Mouse (Mus musculus): ENCODE measurements around the gene Pga5.

DNA sequence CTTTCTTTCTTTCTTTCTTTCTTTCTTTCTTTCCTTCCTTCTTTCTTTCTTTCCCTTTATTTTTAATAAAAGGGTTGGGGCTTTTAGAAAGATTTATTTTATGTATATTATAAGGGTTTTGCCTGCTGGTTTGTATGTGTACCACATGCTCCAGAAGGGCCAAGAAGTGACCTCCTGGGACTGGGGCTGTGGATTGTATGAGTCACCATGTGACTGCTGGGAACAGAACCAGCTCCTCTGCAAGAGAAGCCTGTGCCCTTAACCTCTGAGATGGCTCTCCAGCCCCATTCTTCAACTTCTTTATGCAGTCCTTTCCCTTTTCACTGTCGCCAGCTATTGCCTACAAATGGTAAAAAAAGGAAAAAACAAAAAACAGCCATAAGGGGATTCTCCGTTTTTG, 32.3 kb downstream of the Pga5 start:
- TF ChIP-seq CTCF (IDR thresholded peaks at IDR 0.05; ENCODE audit: borderline replicate concordance, extremely low read depth, insufficient read depth, insufficient read length) (no peak), POLR2A (IDR thresholded peaks at IDR 0.05; ENCODE audit: borderline replicate concordance, extremely low read depth, insufficient read depth, insufficient read length, poor library complexity, severe bottlenecking) (no peak)

Data from brain, embryonic 14.5 days (tissue).